Mouse (Mus musculus): Measurements from ENCODE around the gene Stambp.

Stambp gene

GRCm38 (mm10) chr6:83501524-83502310, 70.8 kb downstream of the Stambp start:
- DNase-seq = no peak

GRCm38 (mm10) chr6:83500462-83500861, 72.1 kb downstream of the Stambp start:
- no peak for DNase-seq

DNA sequence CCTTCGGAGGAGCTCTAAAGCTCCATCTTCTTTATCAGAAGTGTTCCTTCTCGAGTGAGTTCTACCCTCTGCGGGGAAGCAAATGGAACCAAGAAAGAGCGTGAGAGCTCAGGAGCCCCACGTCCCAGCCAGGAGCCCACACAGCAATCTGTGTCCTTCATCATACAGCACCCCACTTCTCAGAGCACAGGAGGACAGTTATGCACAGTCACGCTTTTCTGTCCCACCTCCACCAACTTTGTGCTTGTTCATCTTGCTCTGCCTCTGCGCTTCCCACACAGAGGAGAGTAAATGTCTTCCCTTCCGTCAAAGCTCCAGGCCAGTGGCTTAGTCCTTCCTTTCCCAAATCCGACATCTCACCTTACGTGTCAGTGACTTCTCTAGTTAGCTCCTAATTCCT, 73.5 kb downstream of the Stambp start:
- DNase-seq = no peak

- DNase-seq = no peak
Measured at GRCm38 (mm10) chr6:83496753-83497710, 75.5 kb downstream of the Stambp start.

DNA sequence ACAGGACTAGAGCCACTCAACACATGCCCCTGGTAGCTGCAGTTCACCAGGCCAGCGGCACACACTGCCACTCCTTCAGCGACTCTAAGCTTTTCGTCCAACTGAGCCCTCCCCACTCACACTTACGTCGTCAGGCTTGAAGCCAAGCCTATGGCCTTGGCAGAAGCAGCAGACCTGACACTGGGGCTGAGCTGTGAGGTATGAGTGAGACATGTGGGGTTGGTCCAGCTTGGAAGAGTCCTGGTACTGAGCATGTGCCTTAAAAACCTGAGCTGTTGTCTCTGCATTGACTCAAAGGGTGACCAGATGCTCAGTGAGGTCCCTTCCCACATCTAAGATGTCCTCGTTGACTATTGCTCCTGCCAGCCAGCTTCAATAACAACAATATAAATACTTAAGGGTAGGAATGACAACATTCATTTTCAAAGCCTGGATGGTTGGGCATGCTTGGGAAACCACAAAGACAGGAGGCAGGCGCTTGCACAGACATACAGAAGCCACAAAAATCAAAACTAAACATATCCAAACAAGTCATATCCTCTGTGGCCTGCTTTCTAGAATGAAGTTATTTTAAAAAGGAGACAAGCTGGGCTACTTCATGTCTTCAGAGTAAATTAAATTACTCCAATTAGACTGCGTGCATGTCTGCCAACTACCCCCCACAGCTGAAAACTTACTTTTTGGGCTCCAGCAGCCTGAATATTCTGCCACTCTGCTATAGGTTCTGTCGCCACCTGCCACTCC, 76.3 kb downstream of the Stambp start:
- DNase-seq = no peak
